Mouse (Mus musculus): ENCODE data around the gene Tenm3.

DNA sequence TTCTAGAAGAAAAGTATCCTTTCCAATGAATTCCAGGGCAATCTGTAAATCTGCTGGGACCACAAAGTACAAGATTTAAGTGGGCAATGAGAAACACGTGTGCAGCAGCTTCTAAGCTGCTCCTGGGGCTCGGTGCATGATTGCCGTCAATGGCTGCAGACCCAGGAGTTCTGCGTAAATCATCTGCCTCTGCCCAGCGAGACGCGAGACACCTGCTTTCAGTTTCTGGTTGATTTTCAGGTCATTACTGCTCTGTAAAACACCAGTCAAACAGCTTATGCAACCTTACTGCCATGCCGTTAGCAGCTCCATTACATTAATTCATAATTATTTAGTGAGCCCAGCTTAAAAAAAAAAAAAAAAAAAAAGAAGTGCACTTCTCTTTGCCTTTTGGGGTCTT, 543.7 kb downstream of the Tenm3 start:
- TF ChIP-seq EP300 (IDR thresholded peaks at IDR 0.05; ENCODE audit: low read depth) (no peak), CTCF (IDR thresholded peaks at IDR 0.05; ENCODE audit: low read depth) (no peak)
